Mouse (Mus musculus): ENCODE measurements around the gene Tnrc18.

The Tnrc18 gene

DNA sequence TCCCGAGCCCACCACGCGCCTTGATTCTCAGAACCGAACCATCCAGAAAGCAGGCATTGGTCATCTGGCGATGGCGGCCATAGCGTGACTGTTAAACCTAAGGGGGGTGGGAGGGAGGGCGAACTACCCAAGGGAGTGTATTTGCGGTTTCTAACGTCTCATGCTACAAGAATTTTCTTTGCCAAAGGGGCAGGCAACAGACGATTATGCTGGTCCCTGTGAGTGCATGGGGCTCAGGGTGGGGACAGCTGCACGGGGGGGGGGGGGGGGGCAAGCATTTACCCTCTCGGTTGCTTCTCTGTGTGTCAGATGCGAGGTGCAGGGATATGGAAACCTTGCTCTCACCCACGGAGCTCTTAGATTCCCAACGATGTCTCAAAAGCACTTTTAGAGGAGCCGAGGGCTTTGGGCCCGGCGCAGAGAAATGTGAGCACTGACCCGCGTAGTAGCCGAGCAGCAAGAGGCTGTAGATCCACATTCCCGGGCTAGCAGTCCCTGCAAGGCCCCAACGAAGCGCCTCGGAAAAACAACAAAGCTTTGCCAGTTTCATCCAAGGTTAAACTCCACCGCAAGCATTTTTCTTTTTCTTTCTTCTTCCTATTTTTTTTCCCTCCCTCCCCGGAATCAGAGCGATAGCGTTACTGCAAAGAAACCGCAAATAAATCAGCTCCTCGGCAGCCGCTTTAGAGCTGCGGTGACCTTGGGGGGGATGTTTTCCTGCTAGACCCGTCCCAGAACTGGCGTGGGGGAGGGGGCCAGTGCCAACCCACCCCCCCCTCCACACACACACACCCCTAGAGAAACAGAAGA lies 5.0 kb upstream of the Tnrc18 start:
- no peak for DNase-seq (ENCODE audit: low read depth, low spot score)

DNA sequence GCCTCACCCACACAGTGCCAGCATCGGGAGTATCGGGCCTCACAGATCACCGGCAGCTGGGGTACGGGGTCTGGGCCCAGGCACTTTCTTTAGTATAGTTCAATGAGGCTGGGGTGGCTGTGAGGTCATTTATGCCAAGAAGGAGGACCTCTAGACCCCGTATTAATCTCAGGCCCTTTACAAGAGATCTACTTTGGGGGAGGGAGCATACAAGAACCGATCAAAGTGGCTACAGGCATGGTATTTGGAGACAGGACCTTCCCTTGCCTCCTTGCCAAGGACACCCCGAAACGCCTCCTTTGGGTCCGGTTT lies 4.5 kb upstream of the Tnrc18 start:
- DNase-seq (ENCODE audit: low read depth, low spot score), result no peak

DNA sequence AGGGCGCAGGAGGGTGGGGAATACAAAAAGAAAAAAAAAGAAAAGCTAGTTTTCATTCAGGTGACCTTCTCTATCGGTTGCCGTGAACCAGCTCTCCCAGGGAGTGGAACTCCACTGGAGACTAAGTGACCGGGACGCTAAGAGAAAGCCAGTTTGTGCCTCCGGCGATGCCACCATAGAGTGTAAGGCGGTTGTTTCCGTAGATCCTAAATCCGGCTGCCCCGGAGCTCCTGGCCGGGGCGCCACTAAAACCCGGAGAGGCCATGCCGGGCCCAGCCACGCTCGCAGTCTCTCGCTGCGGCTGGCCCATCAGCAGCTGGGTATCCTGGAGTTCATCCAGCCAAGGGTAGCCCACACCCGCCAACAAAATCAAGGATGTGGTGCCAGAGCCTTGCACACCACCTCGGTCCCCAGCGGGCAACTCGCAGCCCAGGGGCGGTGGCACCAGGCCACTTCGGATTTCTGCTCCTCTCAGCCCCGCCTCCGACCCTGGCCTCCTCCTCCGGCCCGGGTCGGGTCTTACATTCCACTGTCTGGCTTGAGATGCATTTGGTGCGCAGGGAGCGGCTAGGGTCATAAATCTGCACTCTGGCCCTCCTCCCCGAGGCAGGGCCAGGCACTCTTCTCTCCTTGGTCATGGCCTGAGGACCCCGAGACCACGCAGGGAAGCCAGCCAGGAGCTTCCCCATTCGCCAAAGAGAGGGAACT lies 4.0 kb upstream of the Tnrc18 start:
- no peak for DNase-seq (ENCODE audit: low read depth, low spot score)

DNA sequence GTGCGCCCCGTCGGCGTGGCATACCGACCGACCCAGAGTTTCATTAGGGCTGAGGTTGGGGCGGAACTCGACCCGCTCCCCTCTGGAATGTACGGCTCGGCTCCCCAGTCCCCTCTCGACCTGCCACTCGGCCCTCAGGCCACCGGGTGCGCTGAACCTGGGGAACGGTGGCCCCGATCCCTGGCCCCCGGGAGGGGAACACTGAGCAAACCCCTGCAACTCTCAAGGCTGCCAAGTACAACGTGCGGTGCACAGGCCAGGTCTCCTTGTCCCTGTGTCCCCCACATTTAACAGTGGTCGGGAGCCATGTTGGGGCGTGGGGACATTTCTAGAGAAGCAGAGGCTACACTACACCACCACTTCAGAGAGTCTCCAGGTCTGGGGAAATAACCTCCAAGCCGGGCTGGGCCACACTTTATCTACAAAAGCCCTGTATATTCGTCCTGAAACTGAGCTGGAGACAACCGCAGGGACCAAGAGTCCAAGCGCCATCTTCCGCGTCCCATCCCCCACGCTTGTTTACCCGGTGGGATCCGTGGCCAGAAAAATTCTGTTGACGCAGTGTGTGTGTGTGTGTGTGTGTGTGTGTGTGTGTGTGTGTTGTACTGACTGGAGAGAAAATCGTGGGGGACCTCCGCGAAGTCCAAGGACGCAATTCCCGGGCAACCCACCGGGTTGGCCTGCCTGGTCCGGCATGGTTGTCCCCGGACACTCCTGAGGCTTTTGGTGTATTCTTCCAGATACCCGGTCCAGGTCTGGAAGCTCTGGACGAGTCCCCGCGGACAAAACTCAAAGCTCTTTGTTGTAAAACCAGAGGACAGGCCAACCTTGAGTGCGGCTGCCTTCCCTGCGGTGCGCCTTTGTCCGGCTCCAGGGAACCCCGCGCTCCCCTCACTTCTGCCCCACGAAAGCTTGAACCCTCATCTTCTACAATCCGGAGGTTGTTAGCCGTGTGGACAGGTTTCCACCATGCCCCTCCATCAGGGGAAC lies 3.1 kb upstream of the Tnrc18 start:
- no peak for DNase-seq (ENCODE audit: low read depth, low spot score)

DNA sequence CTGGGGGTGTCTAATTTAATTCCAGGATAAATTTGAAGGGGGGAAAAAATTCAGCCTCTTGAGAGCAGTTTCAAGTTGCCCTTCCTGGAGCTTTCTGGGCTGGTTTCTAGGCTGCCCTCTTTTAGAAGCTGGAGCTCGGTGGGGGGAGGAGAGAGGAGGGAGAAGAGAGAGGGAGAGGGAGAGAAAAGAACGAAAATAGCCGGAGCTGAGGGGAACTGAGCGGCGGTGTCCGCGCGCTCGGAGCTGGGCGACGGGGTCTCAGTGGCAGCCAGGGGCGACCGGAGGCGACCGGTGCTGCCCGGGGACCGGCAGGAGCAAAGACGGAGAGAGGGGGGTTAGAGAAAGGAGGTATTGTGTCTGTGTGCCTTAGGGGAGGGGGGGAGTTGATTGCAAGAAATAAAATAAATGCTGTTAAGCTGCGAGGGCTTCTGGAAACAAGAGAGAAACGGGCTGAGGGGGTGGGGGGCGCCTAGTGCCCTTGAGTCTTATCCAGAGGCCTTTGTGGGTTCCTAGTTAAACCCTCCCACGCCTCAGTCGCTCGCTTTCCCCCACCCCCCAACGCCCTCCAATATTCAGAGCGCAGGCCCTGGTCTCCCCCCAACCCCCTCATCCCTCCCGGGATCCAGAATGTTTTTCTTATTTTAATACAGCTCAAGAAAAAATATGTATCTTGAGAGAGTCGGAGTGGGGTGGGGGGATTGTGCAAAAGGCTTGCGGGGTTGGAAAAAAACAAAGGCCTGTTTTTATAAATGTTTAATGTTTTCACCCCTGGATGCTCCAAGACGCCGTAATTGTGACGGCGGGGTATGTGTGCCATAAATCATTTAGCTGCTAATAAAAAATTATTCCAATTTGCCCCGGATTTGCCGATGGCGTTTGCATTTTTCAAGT lies 2.2 kb upstream of the Tnrc18 start:
- DNase-seq (ENCODE audit: low read depth, low spot score), result no peak

DNA sequence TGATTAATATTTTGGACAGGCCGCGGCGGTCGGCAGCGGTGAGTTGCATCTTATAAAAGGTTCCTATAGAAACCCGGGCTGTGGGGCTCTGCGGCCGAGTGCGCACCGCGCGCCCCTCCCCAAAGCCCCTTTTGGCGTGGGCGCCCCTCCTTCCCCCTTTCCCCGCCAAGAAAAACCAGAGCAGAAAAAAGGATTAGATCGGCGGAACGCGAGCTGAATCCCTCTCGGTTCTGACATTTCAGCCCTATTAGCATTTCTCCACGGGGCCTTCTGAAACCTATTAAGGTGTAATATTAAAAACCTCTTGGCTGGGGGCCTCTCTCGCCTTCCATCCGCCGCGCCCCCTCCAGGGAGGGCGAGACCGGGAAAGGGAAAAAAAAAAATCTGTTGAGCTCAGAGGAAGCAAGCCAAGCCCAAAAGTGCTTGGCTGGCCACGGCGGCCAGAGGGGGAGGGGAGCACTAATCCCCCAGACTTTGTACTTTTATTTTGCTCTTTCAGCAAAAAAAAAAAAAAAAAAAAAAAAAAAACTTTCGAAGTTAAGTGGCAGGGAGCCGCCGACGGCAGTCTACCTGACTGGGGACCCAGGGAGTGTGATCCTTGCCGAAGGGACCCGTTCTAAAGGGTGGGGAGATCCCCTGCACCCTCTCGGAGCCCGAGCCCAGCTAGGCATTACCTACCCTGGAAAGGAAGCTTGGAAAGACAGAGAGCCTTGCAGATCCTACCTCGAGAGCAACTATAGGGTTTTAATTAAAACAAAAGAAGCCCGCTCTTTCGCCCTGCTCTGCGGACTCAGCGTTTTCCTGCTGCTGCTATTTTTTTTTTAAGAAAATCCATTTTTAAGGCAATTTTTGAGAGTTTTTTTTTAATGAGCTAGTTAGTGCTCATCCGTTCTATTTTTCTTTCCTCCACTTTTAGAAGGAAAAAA lies 1.2 kb upstream of the Tnrc18 start:
- no peak for DNase-seq (ENCODE audit: low read depth, low spot score)

DNA sequence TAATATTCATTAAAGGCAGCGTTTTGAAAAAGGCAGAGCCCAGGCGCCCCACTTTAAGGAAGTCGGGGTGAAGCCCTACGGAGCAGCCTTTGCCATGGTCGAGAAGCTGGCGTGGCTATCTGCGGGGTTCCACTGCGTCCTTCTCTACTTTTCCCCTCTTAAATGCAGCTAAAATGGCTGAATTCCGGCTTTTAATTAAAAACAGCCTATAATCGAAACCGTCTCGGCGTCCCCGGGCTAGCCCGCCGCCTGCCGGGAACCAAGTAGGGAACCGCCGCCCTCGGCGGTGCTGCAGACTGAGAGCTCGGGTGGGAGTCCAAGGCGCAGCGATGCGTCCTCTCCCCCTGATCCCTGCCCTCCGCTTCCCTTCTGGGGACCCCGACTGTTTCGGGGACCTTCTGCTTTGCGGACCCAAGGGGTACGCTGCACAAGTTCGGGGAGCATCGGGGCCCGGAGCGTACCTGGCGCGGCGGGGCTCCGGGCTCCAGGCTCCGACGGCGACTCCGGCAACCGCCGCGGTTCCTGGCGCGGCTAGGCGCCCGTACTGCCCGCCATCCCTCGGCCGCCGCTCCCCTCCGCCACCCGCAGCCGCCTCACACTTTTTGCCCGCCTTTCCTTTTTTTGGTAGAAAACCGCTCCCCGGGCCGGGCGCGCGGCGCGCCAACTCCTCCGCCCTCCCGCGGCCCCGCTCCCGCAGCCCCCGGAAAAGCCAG lies 495 bp downstream of the Tnrc18 start:
- DNase-seq (ENCODE audit: low read depth, low spot score), result no peak

DNA sequence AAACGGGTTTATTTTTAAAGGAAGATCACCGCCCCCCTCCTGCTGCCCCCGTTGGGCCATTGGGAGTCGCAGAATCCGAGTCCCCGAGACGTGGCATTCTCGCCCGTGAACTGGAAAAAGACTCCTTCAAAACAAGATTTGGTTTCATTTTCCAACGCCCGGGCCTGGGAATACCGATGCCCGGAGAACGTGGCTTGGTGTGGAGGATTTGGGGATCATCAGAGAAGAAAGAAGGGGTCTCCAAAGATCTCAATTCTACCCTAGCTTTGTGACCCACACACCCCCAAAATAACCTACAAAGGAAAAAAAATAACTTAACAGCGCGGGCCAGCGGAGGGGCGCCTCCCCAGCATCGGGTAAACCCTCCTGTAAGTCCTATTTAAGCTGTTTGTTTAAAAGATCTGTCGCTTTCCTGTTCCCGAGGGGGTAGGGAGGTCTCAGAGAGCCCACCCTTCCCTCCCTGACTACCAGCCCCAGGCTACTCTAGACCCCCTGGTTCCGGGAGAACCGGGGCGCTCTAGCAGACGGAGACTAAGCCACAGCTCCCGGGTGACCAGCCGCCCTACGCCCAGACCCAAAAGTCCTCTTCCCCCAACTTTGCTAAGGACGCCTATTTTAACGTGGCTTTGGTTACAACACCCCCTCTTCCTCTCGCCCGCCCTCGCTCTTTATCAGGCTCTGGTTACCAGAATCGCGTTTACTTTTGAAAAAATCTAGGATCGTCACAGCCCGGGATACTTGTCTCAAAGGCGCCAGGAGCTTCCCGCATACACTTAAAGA lies 1.2 kb downstream of the Tnrc18 start:
- DNase-seq (ENCODE audit: low read depth, low spot score), result no peak

DNA sequence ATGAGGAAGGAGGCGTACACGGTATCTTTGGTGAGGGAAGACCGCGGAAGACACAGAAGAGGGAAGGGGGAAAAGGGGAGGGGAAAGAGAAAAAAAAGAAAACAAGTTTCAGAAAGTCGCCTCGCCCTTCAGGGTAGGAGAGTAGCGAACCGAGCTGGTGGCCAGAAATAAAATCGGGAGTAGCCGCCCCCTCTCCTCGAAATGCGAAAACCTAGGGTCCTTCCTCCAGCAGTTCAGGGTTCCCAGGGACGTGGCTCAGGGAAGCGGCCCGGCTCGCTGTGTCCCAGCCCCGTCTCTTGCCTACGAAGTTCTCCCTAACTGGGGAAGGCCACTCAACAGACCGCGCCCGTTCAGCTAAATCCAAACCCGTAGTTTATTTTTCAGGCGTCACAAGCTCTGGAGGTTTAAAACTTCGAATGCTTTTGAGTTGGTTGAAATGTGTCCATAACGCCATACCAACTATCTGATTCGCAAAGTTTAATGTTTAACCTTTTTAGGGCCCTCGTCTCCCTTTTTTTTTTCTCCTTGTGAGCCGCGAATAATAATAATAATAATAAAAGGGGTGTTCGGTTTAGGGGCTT lies 2.0 kb downstream of the Tnrc18 start:
- no peak for DNase-seq (ENCODE audit: low read depth, low spot score)

DNA sequence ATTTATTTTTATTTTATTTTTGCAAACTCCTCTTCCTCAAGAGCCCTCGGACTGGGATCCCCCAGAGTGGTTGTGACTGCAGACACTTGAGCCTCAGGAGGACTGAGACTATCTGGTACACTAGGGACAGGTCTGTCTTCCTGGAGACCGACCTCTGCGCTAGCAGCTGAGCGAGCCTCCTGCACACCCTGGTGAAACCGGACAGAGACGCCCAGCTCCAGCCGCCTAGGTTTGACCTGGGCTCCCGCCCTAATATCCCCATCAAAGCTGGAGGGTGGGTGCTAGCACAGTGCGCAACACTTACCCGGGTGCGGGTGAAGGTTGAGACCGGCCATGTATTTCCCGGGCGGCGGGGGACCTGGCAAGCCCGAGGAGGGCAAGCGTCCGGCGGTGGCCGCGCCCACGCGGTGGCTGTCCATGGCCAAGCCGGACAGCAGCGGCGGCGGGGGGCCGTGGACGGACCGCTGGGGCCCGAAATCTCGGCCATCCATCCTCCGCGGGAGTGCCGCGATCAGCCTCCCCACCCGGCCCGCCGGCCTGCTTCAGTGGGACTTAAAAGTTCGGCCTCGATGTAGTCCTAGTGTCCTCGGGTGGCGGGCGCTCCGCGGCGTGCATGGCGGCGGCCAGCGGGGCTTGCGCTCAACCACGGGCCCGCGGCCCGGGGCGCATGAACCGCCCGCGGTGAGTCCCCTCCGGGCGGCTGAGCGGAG lies 2.6 kb downstream of the Tnrc18 start:
- no peak for DNase-seq (ENCODE audit: low read depth, low spot score)

DNA sequence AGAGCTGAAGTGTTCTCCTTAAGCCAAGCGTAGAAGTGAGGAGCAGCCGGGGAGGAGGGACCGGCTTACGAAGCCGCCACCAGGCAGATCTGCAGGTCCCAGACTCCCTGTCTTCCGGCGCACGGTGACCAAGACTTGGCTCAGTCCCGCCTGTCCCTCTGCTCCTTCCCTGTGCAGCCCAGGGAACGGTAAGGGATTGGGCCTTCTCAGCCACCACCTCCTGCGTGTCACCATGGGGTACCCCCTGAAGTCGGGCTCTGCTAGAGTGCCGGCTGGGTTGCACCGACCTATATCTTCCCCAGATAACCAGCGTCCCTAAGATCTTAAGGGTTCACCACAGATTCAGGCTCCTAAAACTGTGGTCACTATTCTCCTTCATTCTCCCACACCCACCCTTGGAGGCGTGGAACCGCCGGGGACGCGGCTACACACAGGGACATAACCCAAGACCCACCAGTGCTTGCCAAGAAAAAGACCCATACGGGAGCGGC lies 3.3 kb downstream of the Tnrc18 start:
- no peak for DNase-seq (ENCODE audit: low read depth, low spot score)

DNA sequence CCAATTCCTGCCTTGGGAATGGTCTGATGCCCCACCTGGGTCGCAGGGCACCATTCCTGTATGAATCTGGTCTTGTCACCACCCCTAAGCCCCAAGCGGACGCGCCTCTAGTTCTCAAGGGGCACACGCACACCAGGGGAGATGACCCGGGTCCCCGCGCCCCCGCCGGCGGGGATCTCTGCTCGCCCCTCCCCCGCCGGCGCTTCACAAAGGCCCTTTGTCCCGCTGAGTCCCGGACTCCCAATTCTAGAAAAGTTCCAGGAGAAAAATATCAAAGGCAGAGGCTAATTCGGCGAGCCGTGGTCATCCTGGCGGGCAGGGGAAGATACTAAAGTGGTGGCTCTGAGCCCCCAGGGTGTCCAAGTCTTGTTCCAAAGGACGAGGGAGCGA lies 3.7 kb downstream of the Tnrc18 start:
- DNase-seq (ENCODE audit: low read depth, low spot score), result no peak

DNA sequence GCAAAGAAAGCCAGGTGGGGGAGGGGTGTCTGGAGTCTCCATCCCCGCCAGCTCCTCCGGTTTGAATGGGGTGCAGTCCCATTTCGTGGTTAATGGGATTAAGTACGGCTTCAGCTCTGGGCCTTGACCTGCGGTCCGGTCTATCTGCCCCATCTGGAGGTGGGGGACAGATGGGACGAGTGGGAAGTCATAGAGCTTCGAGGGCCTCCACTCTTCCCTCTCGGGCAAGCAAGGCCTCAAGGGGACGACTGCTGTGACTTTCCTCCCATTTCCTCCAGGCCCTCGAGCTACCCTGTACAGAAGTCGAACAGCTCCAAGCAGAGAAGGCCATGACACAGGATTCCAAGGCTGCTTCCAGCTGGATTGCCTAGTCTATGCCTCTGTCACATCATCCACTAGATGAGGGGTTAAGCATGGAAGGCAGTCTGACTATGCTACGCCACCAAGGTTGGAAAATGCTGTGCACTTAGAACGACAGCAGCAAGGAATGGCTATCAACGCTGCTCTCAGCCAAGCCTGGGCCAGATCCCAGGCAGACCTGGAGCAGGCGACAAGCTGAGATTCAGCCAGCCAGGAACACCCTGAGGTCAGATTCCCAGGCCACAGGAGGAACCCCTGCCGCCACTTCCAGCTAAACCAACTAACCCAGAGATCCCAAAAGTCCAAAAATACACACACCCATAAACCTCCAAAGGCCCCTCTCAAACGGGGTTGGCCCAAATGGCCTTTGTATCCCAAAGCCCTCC lies 4.3 kb downstream of the Tnrc18 start:
- DNase-seq (ENCODE audit: low read depth, low spot score), result no peak

DNA sequence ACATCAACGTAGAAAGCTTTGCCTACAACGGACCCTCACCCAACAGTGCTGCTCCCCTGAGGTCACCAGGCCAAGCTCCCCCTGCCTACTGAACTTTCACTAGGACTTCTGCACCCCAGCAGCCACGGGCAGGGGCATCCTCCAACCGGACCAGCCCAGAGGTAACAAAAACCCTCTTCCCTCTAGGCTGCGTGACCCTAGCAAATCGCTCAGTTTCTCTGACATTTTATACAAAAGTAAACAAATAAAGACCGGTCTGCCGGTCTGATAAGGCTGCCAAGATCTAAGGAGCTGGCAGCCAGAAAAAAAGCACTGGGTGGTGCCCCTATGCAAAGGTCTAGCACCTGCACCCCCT lies 4.9 kb downstream of the Tnrc18 start:
- no peak for DNase-seq (ENCODE audit: low read depth, low spot score)

DNA sequence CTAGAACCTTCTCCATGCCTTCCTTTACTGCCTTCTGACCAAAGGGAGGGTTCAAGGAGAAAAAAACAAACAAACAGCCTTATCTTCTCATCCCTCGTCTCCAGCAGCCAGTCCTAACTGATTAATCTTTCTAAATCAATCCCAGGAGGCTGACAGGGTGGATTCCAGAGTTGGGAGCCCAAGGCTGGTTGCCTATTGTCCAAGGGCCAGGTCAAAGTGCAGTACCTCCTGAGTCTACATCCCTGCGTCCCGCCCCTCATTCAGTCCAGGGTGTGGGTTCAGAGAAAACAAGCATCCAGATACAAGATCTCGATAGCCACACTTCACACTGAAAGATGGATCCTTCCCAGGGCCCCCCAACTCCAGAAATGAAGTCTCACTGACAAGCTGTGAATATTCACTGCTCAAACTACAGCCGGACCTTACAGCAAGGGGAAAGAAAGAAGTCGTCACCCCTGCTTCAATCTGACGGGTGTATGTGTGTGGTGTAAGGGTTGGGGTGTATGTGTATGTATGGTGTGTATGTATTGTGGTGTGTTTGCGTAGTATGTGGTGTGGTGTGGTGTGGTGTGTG lies 5.5 kb downstream of the Tnrc18 start:
- no peak for DNase-seq (ENCODE audit: low read depth, low spot score)

All from retina, adult 2 months (tissue).